Mouse (Mus musculus): ENCODE results near the gene Ptprn2. TPM values are rescaled to one million over a fixed set of nuclear protein-coding genes. Genes with fewer than 3 reads are reported as not detected.

Gene Ptprn2
- total RNA-seq (2021): not detected
- long read RNA-seq, experiment 1: 0 reads
- long read RNA-seq, experiment 2: 0 reads

- no peak for DNase-seq (ENCODE audit: low spot score)
Measured at GRCm38 (mm10) chr12:116485591-116486403, at the start of gene Ptprn2. Ptprn2 (plus strand) TSS chr12:116485720.

- DNase-seq (ENCODE audit: low spot score): no peak
Measured at GRCm38 (mm10) chr12:116436125-116436524, 49.4 kb upstream of the Ptprn2 start.

DNA sequence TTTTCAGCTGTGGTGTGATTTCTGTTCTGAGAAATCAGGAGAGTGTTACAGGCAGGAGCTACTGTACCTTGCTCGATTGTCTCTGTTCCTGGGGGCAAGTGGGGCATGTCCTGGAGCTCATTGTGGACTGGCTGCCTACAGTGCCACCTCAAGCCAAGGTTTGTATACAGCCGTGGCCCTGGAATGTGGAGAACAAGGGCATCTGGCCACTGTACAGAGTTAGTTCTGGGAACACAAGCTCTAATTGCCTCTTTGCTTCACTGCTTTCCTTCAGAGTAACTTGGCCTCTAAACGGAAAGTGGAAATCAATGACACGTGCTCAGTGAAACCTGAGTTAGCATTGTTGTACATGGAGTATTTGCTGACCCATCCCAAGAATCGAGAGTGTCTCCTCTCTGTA lies 46.9 kb upstream of the Ptprn2 start:
- DNase-seq (ENCODE audit: low spot score): no peak

- DNase-seq (ENCODE audit: low spot score): no peak
Measured at GRCm38 (mm10) chr12:116442184-116442583, 43.3 kb upstream of the Ptprn2 start.

- no peak for DNase-seq (ENCODE audit: low spot score)
Measured at GRCm38 (mm10) chr12:116449536-116449935, 36.0 kb upstream of the Ptprn2 start.

DNA sequence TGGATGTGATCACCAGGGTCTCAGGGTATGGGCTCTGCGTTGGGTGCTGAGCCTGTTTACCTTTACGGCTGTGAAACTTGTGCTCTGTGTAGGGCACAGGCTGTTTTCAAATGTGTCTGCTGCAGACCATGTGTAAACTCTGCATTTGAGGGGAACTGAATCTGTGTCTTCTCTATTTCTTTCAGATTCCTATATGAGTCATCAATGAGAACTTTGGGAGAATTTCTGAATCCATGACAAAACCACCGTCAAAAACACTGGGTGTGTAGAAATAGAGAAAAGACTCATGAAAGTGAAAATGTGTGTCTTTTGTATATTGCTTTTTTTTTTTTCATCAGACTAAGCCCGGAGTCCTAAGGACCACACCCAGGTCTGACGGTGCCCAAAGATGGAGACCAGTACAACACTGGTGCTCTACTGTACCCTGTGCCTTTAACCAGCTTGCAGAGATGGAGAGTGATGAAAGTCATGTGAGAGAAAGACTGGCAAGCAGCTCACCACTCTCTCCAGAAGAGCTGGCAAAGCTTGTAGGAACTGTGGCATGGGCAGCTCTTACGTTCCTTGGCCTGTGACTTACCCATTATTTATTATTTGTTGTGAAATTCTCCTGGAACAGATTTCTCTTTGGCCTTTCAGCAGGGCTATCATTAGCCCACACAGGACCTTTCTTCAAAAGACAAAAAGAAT lies 25.0 kb upstream of the Ptprn2 start:
- no peak for DNase-seq (ENCODE audit: low spot score)

DNA sequence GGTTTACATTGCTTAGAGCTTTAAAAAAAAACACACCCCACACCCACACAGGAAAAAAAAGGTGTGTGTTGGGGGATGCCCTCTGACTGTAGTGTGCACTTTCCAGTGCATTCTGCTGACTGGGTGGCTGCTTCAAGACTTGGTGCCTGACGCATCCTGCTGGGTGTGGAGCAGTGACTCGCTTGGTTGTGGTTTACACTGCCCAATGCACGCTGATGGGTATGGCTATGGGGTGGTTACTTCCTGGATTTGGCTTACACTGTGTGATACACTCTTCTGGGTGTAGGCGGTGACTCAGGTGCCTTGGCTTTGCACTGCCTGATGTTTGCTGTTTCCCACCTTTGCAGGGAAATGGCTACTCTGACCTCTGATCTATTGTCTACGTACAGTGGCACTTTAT lies 18.5 kb upstream of the Ptprn2 start:
- no peak for DNase-seq (ENCODE audit: low spot score)

- DNase-seq (ENCODE audit: low spot score): no peak
Measured at GRCm38 (mm10) chr12:116468348-116468747, 17.2 kb upstream of the Ptprn2 start.

DNA sequence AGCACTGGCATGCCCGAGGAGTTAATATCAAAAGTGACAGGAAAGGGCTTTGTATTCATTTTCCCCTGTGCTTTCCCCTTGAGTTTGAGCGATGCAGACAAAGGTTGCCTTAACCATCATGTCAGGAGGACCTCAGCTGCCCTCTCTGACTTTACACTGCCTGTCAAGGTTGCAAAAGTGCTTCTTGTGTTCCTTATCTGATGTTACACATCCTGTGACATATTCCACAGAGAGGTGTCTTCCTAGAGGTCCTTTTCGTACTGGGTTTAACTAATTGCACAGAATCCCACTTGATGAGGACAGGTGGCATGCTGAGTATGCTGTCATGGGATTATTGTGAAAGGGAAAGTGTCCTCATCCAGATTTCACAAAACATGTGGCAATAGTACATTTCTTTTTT lies 16.4 kb upstream of the Ptprn2 start:
- no peak for DNase-seq (ENCODE audit: low spot score)

DNA sequence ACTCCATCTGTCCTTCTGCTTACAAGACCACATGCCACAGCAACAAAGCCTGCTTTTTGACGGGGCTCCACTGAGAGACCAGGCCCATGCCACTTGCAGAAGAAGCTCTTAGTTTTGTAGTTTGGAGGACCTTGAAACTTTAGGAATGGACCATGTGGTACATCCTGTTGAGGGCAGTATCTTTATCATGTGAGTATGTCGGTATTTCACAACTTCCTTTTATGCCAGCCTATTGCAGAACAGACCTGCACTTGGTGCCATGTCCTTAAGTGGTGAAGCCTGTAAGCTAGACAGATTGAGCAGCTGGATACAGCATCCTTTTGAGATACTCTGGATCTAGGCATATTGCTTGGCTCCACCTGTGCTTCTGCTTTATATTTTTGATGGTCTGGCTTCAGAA lies 12.3 kb upstream of the Ptprn2 start:
- DNase-seq (ENCODE audit: low spot score): no peak

- no peak for DNase-seq (ENCODE audit: low spot score)
Measured at GRCm38 (mm10) chr12:116473761-116474160, 11.8 kb upstream of the Ptprn2 start.

DNA sequence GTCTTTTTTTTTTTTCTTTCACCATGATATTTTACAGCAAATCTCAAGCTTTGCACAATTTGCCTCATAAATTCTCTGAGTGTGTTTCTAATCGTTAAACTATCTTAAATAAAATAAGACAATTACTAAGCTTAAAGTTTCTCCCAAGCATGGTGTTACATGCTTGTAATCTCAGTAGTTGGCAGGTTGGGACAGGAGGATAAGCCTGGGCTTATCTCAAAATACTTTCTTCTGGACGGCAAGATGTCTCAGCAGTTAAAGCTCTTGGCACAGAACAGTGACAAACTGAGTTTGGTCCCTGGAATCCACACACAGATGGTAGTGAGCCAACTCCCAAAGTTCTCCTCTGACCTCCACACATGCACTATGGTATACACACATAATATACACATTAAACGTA lies 10.8 kb upstream of the Ptprn2 start:
- no peak for DNase-seq (ENCODE audit: low spot score)

- no peak for DNase-seq (ENCODE audit: low spot score)
Measured at GRCm38 (mm10) chr12:116478771-116479170, 6.7 kb upstream of the Ptprn2 start.

DNA sequence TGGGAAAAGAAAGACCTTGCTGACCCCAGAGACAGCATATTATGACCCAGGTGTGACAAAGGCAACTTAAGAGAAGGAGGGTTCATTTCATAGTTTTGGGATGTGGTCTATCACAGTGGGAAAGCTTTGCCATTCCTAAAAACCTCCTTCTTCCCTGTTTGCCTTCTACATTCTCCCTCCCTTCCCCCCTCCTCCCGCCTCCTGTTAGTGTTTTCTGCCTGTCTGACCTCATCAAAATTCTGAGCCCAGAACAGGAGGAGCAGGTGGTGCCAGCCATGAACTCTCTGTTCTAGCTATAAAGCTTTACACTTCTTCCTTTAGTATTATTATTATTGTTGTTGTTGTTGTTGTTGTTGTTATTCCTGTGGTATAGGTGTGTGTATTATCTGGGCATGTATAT lies 3.6 kb upstream of the Ptprn2 start:
- no peak for DNase-seq (ENCODE audit: low spot score)

GRCm38 (mm10) chr12:116483581-116483980 lies 1.9 kb upstream of the Ptprn2 start:
- no peak for DNase-seq (ENCODE audit: low spot score)

DNA sequence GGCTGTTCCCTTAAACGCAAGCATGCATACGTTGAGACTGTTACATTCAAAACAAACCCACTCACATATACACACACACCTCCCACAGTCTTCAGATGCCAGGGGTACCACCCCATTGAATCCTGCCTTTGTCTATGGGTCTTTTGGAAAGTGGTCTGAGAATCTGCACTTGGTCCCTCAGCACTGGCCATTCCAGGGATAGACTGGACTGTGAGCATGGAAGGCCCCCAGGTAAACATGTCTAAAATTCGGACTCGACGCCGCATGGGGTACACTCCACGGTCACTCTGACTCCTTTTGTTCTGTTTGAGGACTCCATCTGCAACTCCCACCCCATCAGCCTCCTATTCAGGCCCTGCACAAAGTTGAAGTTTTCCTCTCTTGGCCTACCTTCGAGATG lies 529 bp upstream of the Ptprn2 start:
- DNase-seq (ENCODE audit: low spot score): no peak

- no peak for DNase-seq (ENCODE audit: low spot score)
Measured at GRCm38 (mm10) chr12:116486404-116486730, 847 bp downstream of the Ptprn2 start.

DNA sequence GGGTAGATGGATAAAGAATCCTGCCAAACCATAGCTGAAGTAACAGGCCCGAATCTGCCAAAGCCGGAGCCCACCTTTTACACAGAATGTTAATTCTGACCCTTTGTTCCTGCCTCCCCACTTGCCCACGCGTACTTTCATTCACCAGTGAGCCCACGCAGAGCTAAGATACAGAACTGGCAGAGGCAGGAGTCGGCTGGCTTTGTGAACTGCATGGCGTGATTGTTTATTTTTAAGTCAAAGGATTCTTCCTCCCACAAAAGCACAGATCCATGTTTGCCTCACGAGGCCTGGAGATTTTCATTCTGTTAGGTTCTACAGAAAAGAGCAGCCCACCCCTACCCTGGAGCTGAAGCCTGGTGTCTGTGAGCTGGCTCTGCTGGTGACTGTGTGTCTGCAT lies 3.3 kb downstream of the Ptprn2 start:
- no peak for DNase-seq (ENCODE audit: low spot score)

DNA sequence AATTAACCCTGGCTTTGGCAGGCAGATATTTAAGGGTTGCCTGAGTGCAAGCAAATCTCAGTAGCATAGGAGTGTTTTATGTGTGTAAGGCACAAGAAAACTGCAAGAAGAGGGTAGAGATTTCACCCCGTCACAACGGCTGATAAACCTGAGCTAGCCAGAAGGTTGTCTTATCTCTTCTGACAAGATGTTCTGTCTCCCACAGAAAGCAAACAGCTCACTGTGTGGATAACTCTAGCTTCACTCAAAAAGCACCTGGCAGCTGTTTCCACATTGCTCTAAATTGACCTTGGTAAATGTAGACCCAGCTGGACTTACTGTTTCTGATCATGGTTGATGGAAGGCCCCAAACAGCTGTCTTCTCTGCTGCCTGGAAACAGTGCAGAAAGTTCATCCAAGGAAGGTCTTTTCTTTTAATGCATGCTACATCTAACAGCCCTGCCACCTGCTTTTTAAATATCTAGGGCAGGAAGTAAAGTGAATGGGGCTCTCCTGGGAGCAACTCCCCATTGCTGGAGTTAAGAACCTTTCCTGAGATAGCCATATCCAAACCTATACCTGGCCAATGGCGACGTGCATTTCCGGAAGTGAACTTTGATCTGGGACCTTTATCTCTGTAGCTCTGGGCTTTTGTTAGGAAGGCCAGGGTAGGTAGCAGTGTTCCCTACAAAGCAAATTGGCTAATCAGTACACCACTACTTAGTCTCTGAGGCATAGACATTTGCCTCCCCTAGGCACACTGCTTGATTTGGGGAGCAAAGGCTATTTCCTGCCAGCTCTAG lies 5.2 kb downstream of the Ptprn2 start:
- DNase-seq (ENCODE audit: low spot score): no peak

DNA sequence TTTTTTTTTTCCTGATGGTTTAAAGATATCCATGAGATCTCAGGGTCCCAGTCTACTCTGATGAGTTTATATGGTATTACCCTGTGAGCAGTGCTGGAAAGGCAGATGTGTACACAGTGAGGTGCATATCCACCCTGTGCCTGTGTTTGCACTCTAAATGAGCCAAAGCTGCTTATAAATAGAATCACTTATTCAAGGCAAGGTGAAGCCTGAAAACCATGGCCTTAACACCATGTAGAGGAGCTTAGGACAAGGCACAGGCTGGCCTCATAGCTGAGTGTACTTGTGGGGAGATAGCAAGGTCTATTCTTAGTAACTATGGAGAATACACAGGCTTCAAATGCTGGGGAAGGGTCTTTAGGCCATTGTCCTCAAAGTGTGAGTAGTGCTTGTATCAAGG lies 13.1 kb downstream of the Ptprn2 start:
- DNase-seq (ENCODE audit: low spot score): no peak

DNA sequence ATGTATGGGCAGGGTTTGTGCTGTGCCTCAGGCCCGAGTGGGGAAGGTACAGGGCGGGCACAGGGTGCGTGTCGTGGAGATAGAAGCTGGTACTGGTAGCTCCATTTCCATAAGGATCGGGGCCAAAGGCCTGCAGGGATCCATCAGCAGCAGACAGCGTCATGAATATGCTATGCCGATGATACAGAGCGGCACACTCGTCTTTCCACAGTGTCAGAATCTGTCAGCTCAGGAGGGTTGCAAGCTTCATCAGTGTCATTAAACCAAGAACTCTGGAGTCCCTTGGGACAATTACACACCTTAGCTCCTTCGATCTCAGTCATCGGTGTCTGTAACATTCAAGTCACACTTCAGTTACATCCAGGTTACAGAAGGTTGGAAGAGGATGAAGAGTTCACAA lies 15.1 kb downstream of the Ptprn2 start:
- DNase-seq (ENCODE audit: low spot score): no peak

DNA sequence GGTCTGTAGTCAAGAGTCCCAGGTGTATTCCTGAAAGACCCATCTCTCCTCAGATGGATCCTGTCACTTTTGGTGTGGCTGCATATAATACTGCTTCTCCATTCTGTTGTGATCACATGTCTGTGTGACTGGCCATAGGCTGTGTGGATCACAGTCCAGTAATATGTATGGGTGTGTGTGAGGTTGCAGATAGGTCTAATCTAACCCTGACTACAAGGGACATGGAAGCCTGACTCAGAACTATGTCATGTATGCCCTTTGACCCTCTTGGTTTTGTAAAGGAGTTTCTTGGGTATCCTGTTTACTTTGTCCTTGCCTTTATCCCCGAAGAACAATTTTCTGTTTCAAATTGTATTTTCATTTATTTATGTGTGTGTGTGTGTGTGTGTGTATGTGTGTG lies 27.0 kb downstream of the Ptprn2 start:
- DNase-seq (ENCODE audit: low spot score): no peak

Data from gastrocnemius, adult 18-20 months (tissue).